Mouse (Mus musculus): ENCODE measurements at regions not wholly inside any gene's neighbourhood (a gene's known extent, or its start where the extent isn't known, plus 50 kb on each side); places are given as distances from the start of the nearest gene placed in this dataset.
A peak's percentile ranks its signal among the peaks of the same experiment; 100 is the strongest.

DNA sequence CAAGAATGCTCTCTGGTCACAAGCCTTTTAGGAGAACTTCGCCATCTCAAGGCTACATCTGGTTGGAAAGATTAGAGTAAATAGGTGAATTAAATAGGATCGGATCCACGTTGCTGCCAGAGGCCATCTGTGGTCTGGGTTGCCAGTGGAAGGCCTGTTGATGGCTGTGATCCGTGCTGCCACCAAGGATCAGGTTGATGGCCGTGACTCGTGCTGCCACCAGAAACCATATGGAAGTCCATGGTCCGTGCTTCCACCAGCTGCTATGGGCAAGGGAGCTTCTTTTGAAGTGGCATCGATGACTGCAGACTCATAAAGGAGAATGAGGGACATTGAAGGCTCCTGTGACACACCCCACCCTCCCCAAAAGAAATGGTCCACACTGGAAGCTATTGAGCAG is 79.6 kb downstream of the Atp1a1 start:
- WGBS, result 86% methylated on average over 8 of the region's 8 CpGs
- ATAC-seq (no peak), DNase-seq (ENCODE audit: low spot score) (no peak)
- Histone ChIP-seq H3K27ac (ENCODE audit: low read depth, low read length) (no peak overlapping the region), H3K9me3 (replicated peaks; ENCODE audit: control insufficient read depth, low read length) (no peaks in the 10 kb centered on the region), H3K4me3 (ENCODE audit: low read depth, low read length) (no peak overlapping the region), H3K27me3 (replicated peaks; ENCODE audit: control insufficient read depth, insufficient read depth, low read length) (no peaks in the 10 kb centered on the region), H3K9ac (ENCODE audit: low read length) (no peak overlapping the region), H3K36me3 (ENCODE audit: control insufficient read depth, insufficient read depth, low read length) (no peaks in the 10 kb centered on the region), H3K4me2 (ENCODE audit: low read length) (no peak overlapping the region), H3K4me1 (ENCODE audit: control insufficient read depth, insufficient read depth, low read length) (peaks cover 11% of the 10 kb centered on the region; the same call in 1 of the 2 replicates)

- Histone ChIP-seq H3K4me3 (ENCODE audit: low read depth, low read length) (no peak overlapping the region), H3K4me2 (ENCODE audit: low read length) (no peak overlapping the region), H3K9me3 (replicated peaks; ENCODE audit: control insufficient read depth, low read length) (no peaks in the 10 kb centered on the region), H3K4me1 (ENCODE audit: control insufficient read depth, insufficient read depth, low read length) (peaks cover 11% of the 10 kb centered on the region; the same call in 1 of the 2 replicates), H3K9ac (ENCODE audit: low read length) (no peak overlapping the region), H3K27ac (ENCODE audit: low read depth, low read length) (no peak overlapping the region), H3K27me3 (replicated peaks; ENCODE audit: control insufficient read depth, insufficient read depth, low read length) (no peaks in the 10 kb centered on the region), H3K36me3 (ENCODE audit: control insufficient read depth, insufficient read depth, low read length) (no peaks in the 10 kb centered on the region)
- WGBS, result 83% methylated on average over 6 of the region's 6 CpGs
- ATAC-seq (no peak), DNase-seq (ENCODE audit: low spot score) (no peak)
These were observed 80.0 kb downstream of the Atp1a1 start for GRCm38 (mm10) chr3:101524444-101524843.

DNA sequence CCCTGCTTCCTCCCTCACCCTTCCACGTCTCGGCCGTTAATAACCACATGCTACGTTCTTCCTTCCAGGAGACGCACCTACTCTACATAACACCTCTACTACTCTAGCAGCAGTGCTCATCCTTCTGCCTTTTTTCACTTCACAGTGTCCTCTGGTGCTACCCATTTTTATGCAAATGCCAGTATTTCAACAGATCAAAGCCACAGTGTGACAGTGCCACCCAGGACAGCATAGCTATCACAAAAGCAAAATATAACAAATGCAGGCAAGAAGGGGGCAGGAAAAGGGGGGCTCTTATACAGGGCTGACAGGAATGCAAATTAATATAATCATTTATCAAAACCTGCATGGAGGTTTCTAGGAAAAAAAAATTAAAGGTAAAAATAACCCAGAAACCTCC is 81.2 kb downstream of the Atp1a1 start:
- ATAC-seq, result no peak

GRCm38 (mm10) chr3:101522246-101522920 is 82.1 kb downstream of the Atp1a1 start:
- peaks cover 12% of the 10 kb centered on the region for H3K4me1 ChIP-seq (ENCODE audit: control insufficient read depth, insufficient read depth, low read length)
- no peak overlapping the region for H3K9ac ChIP-seq (ENCODE audit: low read length)
- H3K9me3 ChIP-seq (replicated peaks; ENCODE audit: control insufficient read depth, low read length), result no peaks in the 10 kb centered on the region
- DNase-seq (ENCODE audit: low spot score) (peak; percentile 89), ATAC-seq (peak; percentile 77)
- no peak overlapping the region for H3K27ac ChIP-seq (ENCODE audit: low read depth, low read length)
- no peak overlapping the region for H3K4me3 ChIP-seq (ENCODE audit: low read depth, low read length)
- no peak overlapping the region for H3K4me2 ChIP-seq (ENCODE audit: low read length)
- no peaks in the 10 kb centered on the region for H3K36me3 ChIP-seq (ENCODE audit: control insufficient read depth, insufficient read depth, low read length)
- H3K27me3 ChIP-seq (replicated peaks; ENCODE audit: control insufficient read depth, insufficient read depth, low read length), result no peaks in the 10 kb centered on the region
- 38% methylated on average over 9 of the region's 9 CpGs for WGBS

More for the DNA sequence above, 81.2 kb downstream of the Atp1a1 start:
- Histone ChIP-seq H3K9ac (ENCODE audit: low read length) (no peak overlapping the region), H3K4me3 (ENCODE audit: low read depth, low read length) (no peak overlapping the region), H3K4me2 (ENCODE audit: low read length) (no peak overlapping the region), H3K36me3 (ENCODE audit: control insufficient read depth, insufficient read depth, low read length) (no peaks in the 10 kb centered on the region), H3K4me1 (ENCODE audit: control insufficient read depth, insufficient read depth, low read length) (peaks cover 12% of the 10 kb centered on the region), H3K27ac (ENCODE audit: low read depth, low read length) (no peak overlapping the region), H3K27me3 (replicated peaks; ENCODE audit: control insufficient read depth, insufficient read depth, low read length) (no peaks in the 10 kb centered on the region), H3K9me3 (replicated peaks; ENCODE audit: control insufficient read depth, low read length) (no peaks in the 10 kb centered on the region)
- WGBS, result 53% methylated on average over 5 of the region's 5 CpGs
- DNase-seq (ENCODE audit: low spot score), result peak; percentile 32

- Histone ChIP-seq H3K27ac (ENCODE audit: low read depth, low read length) (no peak overlapping the region), H3K36me3 (ENCODE audit: control insufficient read depth, insufficient read depth, low read length) (no peaks in the 10 kb centered on the region), H3K4me3 (ENCODE audit: low read depth, low read length) (no peak overlapping the region), H3K9ac (ENCODE audit: low read length) (no peak overlapping the region), H3K27me3 (replicated peaks; ENCODE audit: control insufficient read depth, insufficient read depth, low read length) (no peaks in the 10 kb centered on the region), H3K4me1 (ENCODE audit: control insufficient read depth, insufficient read depth, low read length) (peaks cover 16% of the 10 kb centered on the region), H3K4me2 (ENCODE audit: low read length) (no peak overlapping the region), H3K9me3 (replicated peaks; ENCODE audit: control insufficient read depth, low read length) (no peaks in the 10 kb centered on the region)
- DNase-seq (ENCODE audit: low spot score) (no peak), ATAC-seq (no peak)
- 94% methylated on average over 5 of the region's 5 CpGs for WGBS
These were observed 83.3 kb downstream of the Atp1a1 start for GRCm38 (mm10) chr3:101521155-101521554.

DNA sequence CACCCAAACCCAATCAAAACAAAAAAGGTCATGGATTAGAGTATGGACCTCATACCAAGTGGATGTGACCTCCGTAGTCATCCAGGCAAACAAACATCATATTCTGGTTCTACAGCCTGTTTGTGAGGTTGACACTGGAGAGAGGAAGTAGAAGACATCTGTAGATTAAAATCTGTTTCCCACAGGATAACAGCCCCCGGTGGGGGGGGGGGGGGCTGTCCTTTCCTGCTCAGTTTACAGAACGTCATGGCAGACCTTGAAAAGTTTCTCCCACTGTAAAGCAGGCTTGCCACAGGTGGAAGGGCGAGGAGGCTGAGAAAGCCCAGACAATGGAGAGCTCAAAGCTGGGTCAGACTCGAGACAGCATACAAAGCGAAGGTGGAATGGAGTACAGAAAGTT is 84.4 kb downstream of the Atp1a1 start:
- Histone ChIP-seq H3K27ac (ENCODE audit: low read depth, low read length) (no peak overlapping the region), H3K27me3 (replicated peaks; ENCODE audit: control insufficient read depth, insufficient read depth, low read length) (no peaks in the 10 kb centered on the region), H3K4me3 (ENCODE audit: low read depth, low read length) (no peak overlapping the region), H3K9me3 (replicated peaks; ENCODE audit: control insufficient read depth, low read length) (no peaks in the 10 kb centered on the region), H3K4me1 (ENCODE audit: control insufficient read depth, insufficient read depth, low read length) (peaks cover 16% of the 10 kb centered on the region), H3K9ac (ENCODE audit: low read length) (no peak overlapping the region), H3K4me2 (ENCODE audit: low read length) (no peak overlapping the region), H3K36me3 (ENCODE audit: control insufficient read depth, insufficient read depth, low read length) (no peaks in the 10 kb centered on the region)
- ATAC-seq (no peak), DNase-seq (ENCODE audit: low spot score) (no peak)
- WGBS, result 78% methylated on average over 6 of the region's 6 CpGs

- no peak overlapping the region for H3K4me2 ChIP-seq (ENCODE audit: low read length)
These were observed 84.9 kb downstream of the Atp1a1 start for GRCm38 (mm10) chr3:101519551-101519950.

DNA sequence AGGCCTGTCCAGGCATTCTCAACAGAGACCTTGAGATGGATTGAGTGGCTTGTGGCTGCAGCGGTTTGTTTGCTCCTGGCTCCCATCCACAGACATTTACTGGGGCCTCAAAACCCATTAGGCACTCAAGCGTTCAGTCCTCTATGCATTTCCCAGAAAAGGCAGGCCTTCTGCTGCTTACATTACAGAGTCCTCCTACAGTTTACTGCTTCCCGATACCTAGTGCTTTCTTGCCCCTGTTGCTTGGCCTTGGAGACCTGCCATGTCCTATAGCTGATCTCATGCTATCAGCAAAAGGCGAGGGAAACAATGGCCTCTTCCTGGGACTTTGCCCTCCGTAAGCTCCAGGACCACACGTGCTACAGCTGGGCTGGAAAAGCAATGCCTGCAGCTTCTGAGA is 85.7 kb downstream of the Atp1a1 start:
- WGBS, result 24% methylated on average over 6 of the region's 6 CpGs
- Histone ChIP-seq H3K9me3 (replicated peaks; ENCODE audit: control insufficient read depth, low read length) (no peaks in the 10 kb centered on the region), H3K4me2 (ENCODE audit: low read length) (no peak overlapping the region), H3K27ac (ENCODE audit: low read depth, low read length) (peak overlapping the region; percentile 33; the same call in 1 of the 2 replicates), H3K9ac (ENCODE audit: low read length) (no peak overlapping the region), H3K27me3 (replicated peaks; ENCODE audit: control insufficient read depth, insufficient read depth, low read length) (no peaks in the 10 kb centered on the region), H3K36me3 (ENCODE audit: control insufficient read depth, insufficient read depth, low read length) (no peaks in the 10 kb centered on the region), H3K4me3 (ENCODE audit: low read depth, low read length) (no peak overlapping the region), H3K4me1 (ENCODE audit: control insufficient read depth, insufficient read depth, low read length) (peaks cover 16% of the 10 kb centered on the region)
- ATAC-seq, result peak; percentile 24; the same call in 1 of the 2 replicates
- peak; percentile 68 for DNase-seq (ENCODE audit: low spot score)

More at GRCm38 (mm10) chr3:101519551-101519950, 84.9 kb downstream of the Atp1a1 start:
- DNase-seq (ENCODE audit: low spot score) (no peak), ATAC-seq (no peak)
- WGBS, result 94% methylated on average over 5 of the region's 5 CpGs
- H3K27ac ChIP-seq (ENCODE audit: low read depth, low read length), result no peak overlapping the region
- H3K4me3 ChIP-seq (ENCODE audit: low read depth, low read length), result no peak overlapping the region
- H3K4me1 ChIP-seq (ENCODE audit: control insufficient read depth, insufficient read depth, low read length), result peaks cover 16% of the 10 kb centered on the region
- H3K9me3 ChIP-seq (replicated peaks; ENCODE audit: control insufficient read depth, low read length), result no peaks in the 10 kb centered on the region
- H3K9ac ChIP-seq (ENCODE audit: low read length), result no peak overlapping the region
- no peaks in the 10 kb centered on the region for H3K36me3 ChIP-seq (ENCODE audit: control insufficient read depth, insufficient read depth, low read length)
- H3K27me3 ChIP-seq (replicated peaks; ENCODE audit: control insufficient read depth, insufficient read depth, low read length), result no peaks in the 10 kb centered on the region

GRCm38 (mm10) chr3:101517547-101517946 is 86.9 kb downstream of the Atp1a1 start:
- Histone ChIP-seq H3K4me3 (ENCODE audit: low read depth, low read length) (no peak overlapping the region), H3K4me1 (ENCODE audit: control insufficient read depth, insufficient read depth, low read length) (peaks cover 12% of the 10 kb centered on the region), H3K4me2 (ENCODE audit: low read length) (no peak overlapping the region), H3K27me3 (replicated peaks; ENCODE audit: control insufficient read depth, insufficient read depth, low read length) (no peaks in the 10 kb centered on the region), H3K9ac (ENCODE audit: low read length) (no peak overlapping the region), H3K36me3 (ENCODE audit: control insufficient read depth, insufficient read depth, low read length) (no peaks in the 10 kb centered on the region), H3K9me3 (replicated peaks; ENCODE audit: control insufficient read depth, low read length) (no peaks in the 10 kb centered on the region), H3K27ac (ENCODE audit: low read depth, low read length) (no peak overlapping the region)
- WGBS, result 88% methylated on average over 6 of the region's 6 CpGs
- ATAC-seq (no peak), DNase-seq (ENCODE audit: low spot score) (no peak)
